Mouse (Mus musculus) myocyte (in vitro differentiated cells): ENCODE data around the gene Rmdn2. TPM values are rescaled to one million over a fixed set of nuclear protein-coding genes. Genes with fewer than 3 reads are reported as not detected.

ENCODE experiments used
- H3K27me3 ChIP-seq: one replicate; pipeline ENCODE4 v1.6.1; 2011; ENCODE audit not compliant: control insufficient read depth, insufficient read depth, insufficient read length
- H3K36me3 ChIP-seq: one replicate; pipeline ENCODE4 v1.6.1; 2011; ENCODE audit not compliant: control insufficient read depth, insufficient read depth
- H3K4me2 ChIP-seq: one replicate; pipeline ENCODE4 v1.6.1; 2011; ENCODE audit warnings: low read depth, control low read depth
- H3K4me3 ChIP-seq: one replicate; pipeline ENCODE4 v1.5.1; 2011; ENCODE audit warnings: mild to moderate bottlenecking, control low read depth, moderate library complexity
- H3K79me2 ChIP-seq: one replicate; pipeline ENCODE4 v1.6.1; 2011; ENCODE audit not compliant: control insufficient read depth, insufficient read depth
- H3ac ChIP-seq: one replicate; pipeline ENCODE4 v1.6.1; 2011; ENCODE audit not compliant: control insufficient read depth, insufficient read length
- CEBPB ChIP-seq: IDR thresholded peaks from 2 replicates; pipeline ENCODE4 v1.6.1; 2011; ENCODE audit warnings: mild to moderate bottlenecking, moderate library complexity; ENCODE audit not compliant: poor library complexity, insufficient read depth, severe bottlenecking
- E2F4 ChIP-seq: IDR thresholded peaks from one replicate; pipeline ENCODE4 v1.6.1; 2011; ENCODE audit warnings: mild to moderate bottlenecking, control low read depth, moderate library complexity; ENCODE audit not compliant: insufficient read depth
- MAX ChIP-seq: IDR thresholded peaks from one replicate; pipeline ENCODE4 v1.6.1; 2011; ENCODE audit warnings: low read depth, mild to moderate bottlenecking, control low read depth
- MYOD1 ChIP-seq, 3 experiments: IDR thresholded peaks; one replicate each; pipeline ENCODE4 v1.6.1; 2011; ENCODE audit warnings: control low read depth in 2 of 3, low read depth in 2 of 3, mild to moderate bottlenecking in 2 of 3, moderate library complexity in 1 of 3; ENCODE audit not compliant: insufficient read length in 2 of 3, control insufficient read depth in 1 of 3
- MYOG ChIP-seq, 3 experiments: IDR thresholded peaks; one replicate each; pipeline ENCODE4 v1.6.1; 2011; ENCODE audit warnings: control low read depth in 2 of 3, low read depth in 2 of 3, mild to moderate bottlenecking in 2 of 3; ENCODE audit not compliant: insufficient read length in 2 of 3, control insufficient read depth in 1 of 3, insufficient read depth in 1 of 3
- POLR2A ChIP-seq: IDR thresholded peaks from one replicate; pipeline ENCODE4 v1.6.1; 2011; ENCODE audit warnings: low read depth, mild to moderate bottlenecking, control low read depth, moderate library complexity; ENCODE audit not compliant: insufficient read length
- POLR2AphosphoS2 ChIP-seq: IDR thresholded peaks from one replicate; pipeline ENCODE4 v1.6.1; 2011; ENCODE audit warnings: low read depth, control low read depth; ENCODE audit not compliant: insufficient read length
- REST ChIP-seq: IDR thresholded peaks from one replicate; pipeline ENCODE4 v1.6.1; 2011; ENCODE audit warnings: mild to moderate bottlenecking, control low read depth, moderate library complexity; ENCODE audit not compliant: insufficient read depth, insufficient read length
- SRF ChIP-seq: IDR thresholded peaks from one replicate; pipeline ENCODE4 v1.6.1; 2011; ENCODE audit warnings: low read depth; ENCODE audit not compliant: control insufficient read depth, insufficient read length
- TCF12 ChIP-seq: IDR thresholded peaks from one replicate; pipeline ENCODE4 v1.6.1; 2011; ENCODE audit warnings: mild to moderate bottlenecking, control low read depth; ENCODE audit not compliant: poor library complexity, insufficient read depth, severe bottlenecking
- TCF3 ChIP-seq: IDR thresholded peaks from one replicate; pipeline ENCODE4 v1.6.1; 2011; ENCODE audit warnings: low read depth, control low read depth; ENCODE audit not compliant: insufficient read length
- USF1 ChIP-seq: IDR thresholded peaks from one replicate; pipeline ENCODE4 v1.6.1; 2011; ENCODE audit warnings: low read depth, mild to moderate bottlenecking, control low read depth, moderate library complexity
- polyA plus RNA-seq: library from polyadenylated mRNA; unstranded; fragments of >200 nt; fragmentation: generic; extraction: Trizol; gene quantifications from one replicate; pipeline ENCODE4 v1.2.1, GENCODE M21; 2012; ENCODE audit warnings: missing spikeins

Gene Rmdn2
- polyA plus RNA-seq, 1 experiment: 1.6 TPM

DNA sequence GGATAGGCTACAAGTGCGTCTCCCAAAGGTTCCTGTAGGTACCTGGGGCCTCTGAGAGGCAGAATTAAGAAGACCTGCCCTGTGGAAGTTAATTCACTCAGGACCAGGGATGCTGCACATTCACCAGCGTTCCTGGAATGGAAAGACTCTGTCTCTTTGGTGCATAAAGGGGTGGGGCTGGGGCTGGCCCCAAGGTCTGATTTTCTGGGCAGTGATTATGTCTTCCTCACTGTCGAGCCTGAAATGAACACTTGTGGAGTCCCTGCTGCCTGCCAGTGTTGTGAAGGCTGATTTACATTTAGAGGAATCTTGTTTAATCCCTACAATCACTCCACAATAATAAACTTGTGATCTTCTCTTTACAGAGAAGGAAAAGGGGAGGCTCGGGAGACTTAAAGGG is 121.4 kb downstream of the Rmdn2 start:
- H3K27me3 ChIP-seq: no peaks in the 10 kb centered on the region
- H3K4me2 ChIP-seq: no peak overlapping the region
- no peak overlapping the region for H3ac ChIP-seq
- no peaks in the 10 kb centered on the region for H3K36me3 ChIP-seq
- H3K79me2 ChIP-seq: no peaks in the 10 kb centered on the region
- H3K4me3 ChIP-seq: no peak overlapping the region
- no peak for TF ChIP-seq CEBPB
- no peak for TF ChIP-seq SRF
- no peak for TF ChIP-seq TCF12
- no peak for TF ChIP-seq TCF3
- TF ChIP-seq POLR2AphosphoS2: no peak
- TF ChIP-seq MYOG (IDR thresholded peaks at IDR 0.05; ENCODE audit: control insufficient read depth in 1 of 3, insufficient read depth in 1 of 3, insufficient read length in 2 of 3, low read depth in 2 of 3): no peak
- no peak for TF ChIP-seq E2F4
- no peak for TF ChIP-seq POLR2A
- no peak for TF ChIP-seq MAX
- no peak for TF ChIP-seq REST
- TF ChIP-seq MYOD1 (IDR thresholded peaks at IDR 0.05; ENCODE audit: control insufficient read depth in 1 of 3, insufficient read length in 2 of 3, low read depth in 2 of 3): no peak
- no peak for TF ChIP-seq USF1

GRCm38 (mm10) chr17:79737598-79737997 is 125.9 kb downstream of the Rmdn2 start:
- Histone ChIP-seq H3K79me2 (no peaks in the 10 kb centered on the region), H3ac (no peak overlapping the region), H3K4me2 (peak overlapping the region; percentile 15), H3K4me3 (no peak overlapping the region), H3K36me3 (no peaks in the 10 kb centered on the region), H3K27me3 (no peaks in the 10 kb centered on the region)
- TF ChIP-seq SRF (no peak), MYOG (IDR thresholded peaks at IDR 0.05; ENCODE audit: control insufficient read depth in 1 of 3, insufficient read depth in 1 of 3, insufficient read length in 2 of 3, low read depth in 2 of 3) (no peak)

- no peaks in the 10 kb centered on the region for H3K27me3 ChIP-seq
- peak overlapping the region; percentile 67 for H3K4me2 ChIP-seq
- TF ChIP-seq MYOD1 (IDR thresholded peaks at IDR 0.05; ENCODE audit: control insufficient read depth in 1 of 3, insufficient read length in 2 of 3, low read depth in 2 of 3): peak in 2 of 3 experiments; percentile 57 to 77
- TF ChIP-seq TCF12: no peak
- no peaks in the 10 kb centered on the region for H3K79me2 ChIP-seq
- H3K4me3 ChIP-seq: no peak overlapping the region
- H3ac ChIP-seq: no peak overlapping the region
- no peaks in the 10 kb centered on the region for H3K36me3 ChIP-seq
Measured at GRCm38 (mm10) chr17:79738847-79739498, 127.3 kb downstream of the Rmdn2 start.

DNA sequence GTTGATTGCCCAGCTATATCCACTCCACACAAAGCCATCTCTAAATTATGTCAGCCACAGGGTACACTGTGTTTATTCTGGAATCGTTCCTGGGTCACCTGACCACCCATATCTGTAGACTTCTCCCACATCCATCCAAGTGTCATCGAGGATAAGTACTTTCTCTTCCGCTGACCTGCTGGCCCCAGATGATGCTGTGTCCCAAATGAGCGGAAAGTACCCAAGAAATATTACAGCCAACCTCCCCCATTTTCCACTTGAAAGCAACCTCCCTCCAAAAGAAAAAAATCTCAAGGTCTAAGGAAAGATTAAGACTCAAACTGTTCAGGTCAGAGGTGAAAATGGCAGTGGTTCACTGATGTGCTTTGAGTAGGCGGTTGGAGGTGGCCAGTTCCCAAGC is 131.0 kb downstream of the Rmdn2 start:
- TF ChIP-seq MYOD1 (IDR thresholded peaks at IDR 0.05; ENCODE audit: control insufficient read depth in 1 of 3, insufficient read length in 2 of 3, low read depth in 2 of 3) (no peak), USF1 (peak; percentile 42)
- H3K79me2 ChIP-seq: no peaks in the 10 kb centered on the region
- H3K27me3 ChIP-seq: no peaks in the 10 kb centered on the region
- H3K4me2 ChIP-seq: no peak overlapping the region
- H3K36me3 ChIP-seq: no peaks in the 10 kb centered on the region
- H3K4me3 ChIP-seq: no peak overlapping the region
- H3ac ChIP-seq: no peak overlapping the region

Other genes starting within 250 kb of the Rmdn2 start
- 2.5 TPM for gene Cyp1b1, start 103.2 kb downstream of the Rmdn2 start, polyA plus RNA-seq